Mouse (Mus musculus) forebrain, embryonic 16.5 days (tissue): ENCODE results near the gene 6030458C11Rik. TPM values are rescaled to one million over a fixed set of nuclear protein-coding genes. Genes with fewer than 3 reads are reported as not detected.
A peak's percentile ranks its signal among the peaks of the same experiment; 100 is the strongest.

Experiments
- ATAC-seq: fragments of 200-750 bp; cut with Nextera tagmentation; 2 replicates; pipeline ENCODE4 v1.8.0; 2017; ENCODE audit warnings: mild to moderate bottlenecking, moderate library complexity
- H3K27ac ChIP-seq: fragments of 300-500 bp; sonication (generic); 2 replicates; pipeline ENCODE4 v1.5.1; 2014; ENCODE audit warnings: low read length, control low read depth
- H3K27me3 ChIP-seq: fragments of 300-500 bp; sonication (generic); replicated peaks from 2 replicates; pipeline ENCODE4 v1.6.1; 2014; ENCODE audit warnings: low read length; ENCODE audit not compliant: control insufficient read depth, insufficient read depth
- H3K36me3 ChIP-seq: fragments of 300-500 bp; sonication (generic); 2 replicates; pipeline ENCODE4 v1.6.1; 2014; ENCODE audit not compliant: control insufficient read depth, insufficient read depth
- H3K4me1 ChIP-seq: fragments of 300-500 bp; sonication (generic); replicated peaks from 2 replicates; pipeline ENCODE4 v1.6.1; 2014; ENCODE audit warnings: low read length; ENCODE audit not compliant: control insufficient read depth, insufficient read depth
- H3K4me2 ChIP-seq: fragments of 300-500 bp; sonication (generic); 2 replicates; pipeline ENCODE4 v1.6.1; 2014; ENCODE audit warnings: mild to moderate bottlenecking, low read length, control low read depth
- H3K4me3 ChIP-seq: fragments of 300-500 bp; sonication (generic); replicated peaks from 2 replicates; pipeline ENCODE4 v1.5.1; 2014; ENCODE audit warnings: mild to moderate bottlenecking, low read length, control low read depth
- H3K9ac ChIP-seq: fragments of 300-500 bp; sonication (generic); replicated peaks from 2 replicates; pipeline ENCODE4 v1.6.1; 2014; ENCODE audit warnings: low read depth, low read length, control low read depth
- H3K9me3 ChIP-seq: fragments of 300-500 bp; sonication (generic); 2 replicates; pipeline ENCODE4 v1.6.1; 2016; ENCODE audit warnings: low read length; ENCODE audit not compliant: control insufficient read depth
- WGBS: fragments of 180-500 bp; shearing (Covaris S2); extraction: QIAGEN DNeasy Blood & Tissue Kit; methylation state at CpG from one replicate; pipeline ENCODE4 v1.1.7; 2014; 5-methylcytosine and 5-hydroxymethylcytosine counted together
- polyA plus RNA-seq: library from polyadenylated mRNA; unstranded; fragments of >200 nt; fragmentation: Nextera tagmentation; extraction: Ambion mirVana; gene quantifications from 2 replicates; pipeline ENCODE4 v1.2.1, GENCODE M21; 2015

6030458C11Rik gene
- polyA plus RNA-seq, 1 experiment from 2014 or later, result 36.9 TPM

- Histone ChIP-seq H3K27me3 (no peaks in the 10 kb centered on the region), H3K9me3 (no peaks in the 10 kb centered on the region), H3K4me2 (no peak overlapping the region), H3K27ac (no peak overlapping the region), H3K4me1 (no peaks in the 10 kb centered on the region), H3K9ac (no peak overlapping the region), H3K4me3 (no peak overlapping the region), H3K36me3 (no peaks in the 10 kb centered on the region)
- 55% methylated on average over 15 of the region's 15 CpGs for WGBS
- no peak for ATAC-seq
These were observed 23.9 kb downstream of the 6030458C11Rik start for GRCm38 (mm10) chr15:12800405-12801141.

DNA sequence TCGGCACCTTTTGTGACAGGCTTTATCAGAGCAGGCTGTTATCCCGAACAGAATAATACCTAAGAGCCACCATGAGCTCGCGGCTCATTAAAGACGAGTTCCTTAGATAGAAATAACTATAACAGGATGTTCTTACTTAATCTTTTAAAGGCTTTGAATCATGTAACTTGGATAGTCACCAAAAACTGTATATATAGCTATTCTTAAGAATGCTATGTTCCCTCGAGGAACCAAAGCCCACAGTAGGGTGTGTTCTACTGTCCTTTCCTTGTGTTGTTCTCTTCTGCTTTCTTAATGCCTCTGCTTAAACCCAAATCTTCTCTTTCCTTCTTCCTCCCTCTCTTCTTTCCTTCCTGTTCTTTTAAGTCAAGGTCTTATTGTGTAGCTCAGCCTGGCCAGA is 26.4 kb downstream of the 6030458C11Rik start:
- Histone ChIP-seq H3K27me3 (no peaks in the 10 kb centered on the region), H3K9ac (no peak overlapping the region), H3K4me1 (no peaks in the 10 kb centered on the region), H3K9me3 (no peaks in the 10 kb centered on the region), H3K27ac (no peak overlapping the region), H3K36me3 (no peaks in the 10 kb centered on the region), H3K4me3 (no peak overlapping the region), H3K4me2 (no peak overlapping the region)
- no peak for ATAC-seq
- WGBS, result 82% methylated on average over 6 of the region's 6 CpGs

- Histone ChIP-seq H3K9ac (no peak overlapping the region), H3K4me3 (no peak overlapping the region), H3K36me3 (no peaks in the 10 kb centered on the region), H3K4me1 (no peaks in the 10 kb centered on the region), H3K9me3 (no peaks in the 10 kb centered on the region), H3K27ac (no peak overlapping the region), H3K4me2 (no peak overlapping the region), H3K27me3 (no peaks in the 10 kb centered on the region)
- WGBS, result 37% methylated on average over 13 of the region's 13 CpGs
- ATAC-seq, result no peak
These were observed 28.5 kb downstream of the 6030458C11Rik start for GRCm38 (mm10) chr15:12795909-12796470.

DNA sequence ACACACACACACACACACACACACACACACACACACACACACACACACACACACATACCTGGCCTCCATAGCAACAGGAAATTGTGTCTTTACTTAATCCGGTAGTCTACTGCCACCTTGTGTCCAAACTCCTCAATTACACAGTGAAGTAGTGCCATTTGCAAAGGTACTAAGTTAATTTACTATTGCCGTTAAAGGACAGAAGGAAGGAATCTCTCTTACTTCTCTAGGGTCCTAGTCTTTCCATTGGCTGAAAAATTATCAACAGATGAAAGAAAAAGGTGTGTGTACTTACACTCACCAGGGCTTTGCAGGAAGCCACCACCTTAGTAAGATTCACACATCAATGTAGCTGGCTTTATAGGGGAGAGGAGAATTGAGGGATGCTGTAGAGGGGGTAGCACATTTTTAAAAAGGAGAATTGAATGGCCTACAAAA is 29.0 kb downstream of the 6030458C11Rik start:
- 2% methylated on average over 2 of the region's 2 CpGs for WGBS
- Histone ChIP-seq H3K9me3 (no peaks in the 10 kb centered on the region), H3K27me3 (no peaks in the 10 kb centered on the region), H3K4me2 (no peak overlapping the region), H3K4me3 (no peak overlapping the region), H3K27ac (no peak overlapping the region), H3K4me1 (no peaks in the 10 kb centered on the region), H3K9ac (no peak overlapping the region), H3K36me3 (no peaks in the 10 kb centered on the region)
- peak; percentile 47 for ATAC-seq

GRCm38 (mm10) chr15:12794311-12794710 is 30.1 kb downstream of the 6030458C11Rik start:
- H3K27me3 ChIP-seq, result no peaks in the 10 kb centered on the region
- ATAC-seq, result no peak
- H3K4me3 ChIP-seq, result no peak overlapping the region
- no peak overlapping the region for H3K9ac ChIP-seq
- H3K27ac ChIP-seq, result no peak overlapping the region
- no peaks in the 10 kb centered on the region for H3K9me3 ChIP-seq
- H3K36me3 ChIP-seq, result no peaks in the 10 kb centered on the region
- no peaks in the 10 kb centered on the region for H3K4me1 ChIP-seq
- H3K4me2 ChIP-seq, result no peak overlapping the region
- WGBS, result 40% methylated on average over 6 of the region's 6 CpGs

DNA sequence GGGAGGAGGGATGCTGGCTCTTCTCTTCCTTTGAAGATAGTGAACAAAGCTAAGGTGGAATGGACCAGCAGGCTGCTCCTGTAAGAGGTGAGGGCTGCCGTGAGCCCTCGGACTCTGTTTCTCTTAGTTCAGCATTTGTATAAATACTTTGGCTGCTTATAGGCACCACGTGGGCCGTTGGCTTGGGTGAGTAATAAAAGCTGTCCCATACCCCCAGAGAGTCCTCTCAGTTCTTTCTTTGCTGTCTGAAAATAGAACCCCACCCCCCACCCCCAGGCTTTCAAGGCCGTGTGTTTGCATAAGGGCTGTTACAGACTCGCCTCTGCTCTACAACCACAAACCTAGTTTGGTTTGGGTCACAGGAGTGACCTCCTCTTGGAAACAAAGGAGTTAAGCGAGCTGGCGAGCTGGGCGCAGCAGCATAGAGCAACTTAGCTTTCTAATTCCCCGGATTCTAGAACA is 35.0 kb downstream of the 6030458C11Rik start:
- Histone ChIP-seq H3K4me2 (no peak overlapping the region), H3K36me3 (no peaks in the 10 kb centered on the region), H3K9me3 (no peaks in the 10 kb centered on the region), H3K27ac (no peak overlapping the region), H3K9ac (no peak overlapping the region), H3K4me1 (no peaks in the 10 kb centered on the region), H3K27me3 (no peaks in the 10 kb centered on the region), H3K4me3 (no peak overlapping the region)
- no peak for ATAC-seq
- WGBS, result 37% methylated on average over 10 of the region's 10 CpGs

- no peaks in the 10 kb centered on the region for H3K36me3 ChIP-seq
- WGBS, result 81% methylated on average over 5 of the region's 5 CpGs
- no peaks in the 10 kb centered on the region for H3K27me3 ChIP-seq
- ATAC-seq, result no peak
- no peaks in the 10 kb centered on the region for H3K4me1 ChIP-seq
- H3K4me2 ChIP-seq, result no peak overlapping the region
- H3K4me3 ChIP-seq, result no peak overlapping the region
- H3K9me3 ChIP-seq, result no peaks in the 10 kb centered on the region
- no peak overlapping the region for H3K27ac ChIP-seq
- H3K9ac ChIP-seq, result no peak overlapping the region
These were observed 35.9 kb downstream of the 6030458C11Rik start for GRCm38 (mm10) chr15:12788536-12788935.

- 79% methylated on average over 12 of the region's 16 CpGs for WGBS
- Histone ChIP-seq H3K4me3 (no peak overlapping the region), H3K27me3 (no peaks in the 10 kb centered on the region), H3K27ac (no peak overlapping the region), H3K9me3 (no peaks in the 10 kb centered on the region), H3K36me3 (no peaks in the 10 kb centered on the region), H3K4me2 (no peak overlapping the region), H3K9ac (no peak overlapping the region), H3K4me1 (0 out of 2 replicates have a peak, but pooled peaks cover 2% of the 10 kb centered on the region)
- no peak for ATAC-seq
These were observed 42.6 kb downstream of the 6030458C11Rik start for GRCm38 (mm10) chr15:12781729-12782326.

DNA sequence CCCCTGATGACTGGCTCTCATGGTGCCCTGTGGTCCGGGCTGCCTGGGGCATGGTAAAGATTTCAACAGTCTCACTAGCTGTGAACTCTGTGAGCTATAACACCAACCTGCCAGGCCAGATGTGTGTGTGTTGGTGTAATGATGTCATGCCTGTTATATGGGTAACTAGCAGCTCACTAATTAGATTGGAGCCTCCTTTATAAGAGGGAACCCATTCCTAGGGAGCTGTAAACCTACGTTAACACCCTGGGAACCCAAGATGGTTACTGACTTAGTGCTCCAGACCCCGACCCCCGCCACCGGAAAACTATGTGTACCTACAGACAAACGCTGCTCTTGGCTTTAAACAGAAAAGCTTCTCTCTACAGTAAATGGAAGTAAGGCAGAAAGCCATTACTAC is 43.2 kb downstream of the 6030458C11Rik start:
- no peak for ATAC-seq
- 81% methylated on average over 6 of the region's 6 CpGs for WGBS
- Histone ChIP-seq H3K36me3 (no peaks in the 10 kb centered on the region), H3K27ac (no peak overlapping the region), H3K4me2 (no peak overlapping the region), H3K4me3 (no peak overlapping the region), H3K9ac (no peak overlapping the region), H3K4me1 (0 out of 2 replicates have a peak, but pooled peaks cover 2% of the 10 kb centered on the region), H3K27me3 (no peaks in the 10 kb centered on the region), H3K9me3 (no peaks in the 10 kb centered on the region)
